Mouse (Mus musculus): ENCODE data around the gene Srcin1. TPM values are rescaled to one million over a fixed set of nuclear protein-coding genes. Genes with fewer than 3 reads are reported as not detected.

Srcin1 gene
- under 1 TPM; 0.20 to 0.47 TPM for total RNA-seq (2021)

- intact Hi-C loops (cut with DNase I), result loop anchor here (5.0 kb wide), 2 partner anchors 44 to 46 kb away; no protein-coding TSS in a partner anchor
Measured at GRCm38 (mm10) chr11:97576136-97576906, at the start of gene Srcin1. Gene Srcin1, minus strand, starts transcription at chr11:97576186.

GRCm38 (mm10) chr11:97625551-97625950, 49.6 kb upstream of the Srcin1 start:
- DNase-seq (ENCODE audit: low spot score), result no peak
- intact Hi-C loops (cut with DNase I), result no loop called here

More at GRCm38 (mm10) chr11:97576136-97576906, at the start of gene Srcin1:
- DNase-seq (ENCODE audit: low spot score), result no peak

- DNase-seq (ENCODE audit: low spot score), result no peak
- intact Hi-C loops (cut with DNase I), result loop anchor here (5.0 kb wide), 2 partner anchors 46 to 216 kb away; partner anchors contain the start of gene Srcin1
Measured at GRCm38 (mm10) chr11:97623166-97623565, 47.2 kb upstream of the Srcin1 start.

GRCm38 (mm10) chr11:97622440-97622839, 46.5 kb upstream of the Srcin1 start:
- intact Hi-C loops (cut with DNase I), result loop anchor here (1.0 to 5.0 kb wide), 4 partner anchors 45 to 215 kb away; partner anchors contain the start of gene Srcin1
- DNase-seq (ENCODE audit: low spot score), result no peak

- intact Hi-C loops (cut with DNase I), result no loop called here
- no peak for DNase-seq (ENCODE audit: low spot score)
Measured at GRCm38 (mm10) chr11:97619391-97619795, 43.4 kb upstream of the Srcin1 start.

GRCm38 (mm10) chr11:97618368-97618767, 42.4 kb upstream of the Srcin1 start:
- no peak for DNase-seq (ENCODE audit: low spot score)
- intact Hi-C loops (cut with DNase I), result no loop called here

- DNase-seq (ENCODE audit: low spot score), result no peak
- intact Hi-C loops (cut with DNase I), result no loop called here
Measured at GRCm38 (mm10) chr11:97615276-97615675, 39.3 kb upstream of the Srcin1 start.

- intact Hi-C loops (cut with DNase I), result no loop called here
- DNase-seq (ENCODE audit: low spot score), result no peak
Measured at GRCm38 (mm10) chr11:97611076-97611475, 35.1 kb upstream of the Srcin1 start.

- intact Hi-C loops (cut with DNase I), result no loop called here
Measured at GRCm38 (mm10) chr11:97609743-97610142, 33.8 kb upstream of the Srcin1 start.

GRCm38 (mm10) chr11:97608933-97609332, 32.9 kb upstream of the Srcin1 start:
- intact Hi-C loops (cut with DNase I), result no loop called here
- no peak for DNase-seq (ENCODE audit: low spot score)

More at GRCm38 (mm10) chr11:97609743-97610142, 33.8 kb upstream of the Srcin1 start:
- no peak for DNase-seq (ENCODE audit: low spot score)

GRCm38 (mm10) chr11:97607056-97607725, 31.2 kb upstream of the Srcin1 start:
- intact Hi-C loops (cut with DNase I), result no loop called here
- DNase-seq (ENCODE audit: low spot score), result no peak

GRCm38 (mm10) chr11:97603891-97604290, 27.9 kb upstream of the Srcin1 start:
- no peak for DNase-seq (ENCODE audit: low spot score)

GRCm38 (mm10) chr11:97602223-97602622, 26.2 kb upstream of the Srcin1 start:
- no peak for DNase-seq (ENCODE audit: low spot score)
- intact Hi-C loops (cut with DNase I), result no loop called here

More at GRCm38 (mm10) chr11:97603891-97604290, 27.9 kb upstream of the Srcin1 start:
- intact Hi-C loops (cut with DNase I), result no loop called here

- DNase-seq (ENCODE audit: low spot score), result no peak
- intact Hi-C loops (cut with DNase I), result no loop called here
Measured at GRCm38 (mm10) chr11:97599104-97599503, 23.1 kb upstream of the Srcin1 start.

- no peak for DNase-seq (ENCODE audit: low spot score)
- intact Hi-C loops (cut with DNase I), result no loop called here
Measured at GRCm38 (mm10) chr11:97597945-97598691, 22.1 kb upstream of the Srcin1 start.

GRCm38 (mm10) chr11:97594136-97594535, 18.1 kb upstream of the Srcin1 start:
- no peak for DNase-seq (ENCODE audit: low spot score)
- intact Hi-C loops (cut with DNase I), result no loop called here

GRCm38 (mm10) chr11:97591910-97592309, 15.9 kb upstream of the Srcin1 start:
- intact Hi-C loops (cut with DNase I), result no loop called here

GRCm38 (mm10) chr11:97590227-97590960, 14.4 kb upstream of the Srcin1 start:
- intact Hi-C loops (cut with DNase I), result no loop called here
- DNase-seq (ENCODE audit: low spot score), result no peak

More at GRCm38 (mm10) chr11:97591910-97592309, 15.9 kb upstream of the Srcin1 start:
- DNase-seq (ENCODE audit: low spot score), result no peak

GRCm38 (mm10) chr11:97589216-97589615, 13.2 kb upstream of the Srcin1 start:
- intact Hi-C loops (cut with DNase I), result no loop called here
- DNase-seq (ENCODE audit: low spot score), result no peak

GRCm38 (mm10) chr11:97585932-97586331, 9.9 kb upstream of the Srcin1 start:
- DNase-seq (ENCODE audit: low spot score), result peak; percentile 12
- intact Hi-C loops (cut with DNase I), result no loop called here

Data from heart, postnatal 25 days (tissue).